Mouse (Mus musculus) T-helper 2 cell (primary cell): ENCODE results near the gene Bspry.

Source experiments
- in situ Hi-C: fragments of 300-600 bp; cut with MboI, MseI; formaldehyde crosslinking; loops from one replicate; pipeline ENCODE4 v1.15.1; 2025; ENCODE audit warnings: high pct_unique_total_duplicates

Bspry gene

GRCm38 (mm10) chr4:62515490-62515889, 35.6 kb downstream of the Bspry start:
- in situ Hi-C loops = no loop called here

- in situ Hi-C loops = no loop called here
Observed at GRCm38 (mm10) chr4:62516079-62516478, 36.2 kb downstream of the Bspry start.

GRCm38 (mm10) chr4:62516579-62516978, 36.7 kb downstream of the Bspry start:
- in situ Hi-C loops = no loop called here

GRCm38 (mm10) chr4:62517046-62517445, 37.2 kb downstream of the Bspry start:
- in situ Hi-C loops = no loop called here

GRCm38 (mm10) chr4:62517538-62518415, 37.9 kb downstream of the Bspry start:
- in situ Hi-C loops = no loop called here

GRCm38 (mm10) chr4:62518416-62519121, 38.7 kb downstream of the Bspry start:
- in situ Hi-C loops = no loop called here

GRCm38 (mm10) chr4:62519122-62519848, 39.4 kb downstream of the Bspry start:
- in situ Hi-C loops = no loop called here

- in situ Hi-C loops = no loop called here
Observed at GRCm38 (mm10) chr4:62519849-62520233, 40.0 kb downstream of the Bspry start, which contains the start of gene Alad. Gene Alad (minus strand): TSS chr4:62519918.

GRCm38 (mm10) chr4:62520892-62521400, 41.1 kb downstream of the Bspry start:
- in situ Hi-C loops = no loop called here

- in situ Hi-C loops = no loop called here
Observed at GRCm38 (mm10) chr4:62524651-62525488, 45.0 kb downstream of the Bspry start, which contains the start of the genes Pole3 and 4933430I17Rik. Gene Pole3 (minus strand): TSS chr4:62525068. Gene 4933430I17Rik (plus strand): TSS chr4:62525369.

GRCm38 (mm10) chr4:62525489-62525811, 45.6 kb downstream of the Bspry start:
- in situ Hi-C loops = no loop called here

GRCm38 (mm10) chr4:62526256-62526655, 46.4 kb downstream of the Bspry start:
- in situ Hi-C loops = no loop called here

- in situ Hi-C loops = no loop called here
Observed at GRCm38 (mm10) chr4:62527655-62528054, 47.8 kb downstream of the Bspry start.

GRCm38 (mm10) chr4:62533729-62534128, 53.9 kb downstream of the Bspry start:
- in situ Hi-C loops = no loop called here

GRCm38 (mm10) chr4:62541802-62542201, 61.9 kb downstream of the Bspry start:
- in situ Hi-C loops = no loop called here

GRCm38 (mm10) chr4:62543782-62544181, 63.9 kb downstream of the Bspry start:
- in situ Hi-C loops = no loop called here

GRCm38 (mm10) chr4:62544801-62545200, 64.9 kb downstream of the Bspry start:
- in situ Hi-C loops = no loop called here
